Mouse (Mus musculus): Measurements from ENCODE around the gene Kcnv2. TPM values are rescaled to one million over a fixed set of nuclear protein-coding genes. Genes with fewer than 3 reads are reported as not detected.

Gene Kcnv2
- polyA plus RNA-seq (2012; rRNA removed; ENCODE audit: low replicate concordance) = 0.01 and 0.02 TPM in 2 replicates

DNA sequence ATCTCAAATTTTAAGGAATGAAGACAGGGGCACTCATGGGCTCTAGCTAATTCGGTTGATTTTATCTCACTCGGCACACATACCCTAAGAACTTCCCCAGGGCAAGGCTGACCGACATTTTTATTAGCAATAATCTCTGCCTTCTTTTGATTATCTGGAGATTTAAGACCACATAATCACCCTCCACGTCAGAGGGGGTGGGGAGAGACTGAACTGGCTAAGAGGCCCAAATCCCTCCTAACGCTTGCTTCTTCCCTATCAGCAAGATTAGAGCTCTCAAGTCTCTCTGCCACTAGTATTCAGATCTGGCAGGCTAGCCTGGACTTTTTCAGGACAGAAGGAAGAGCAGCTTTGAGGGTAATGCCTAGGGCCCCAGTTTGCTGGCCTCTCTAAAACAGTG lies at the start of gene Kcnv2:
TSS of gene Kcnv2 (plus strand) at position 308 of the 400 bp plus-strand sequence.

Other genes with a start within 250 kb of the Kcnv2 start
- gene Vldlr, start 106.1 kb upstream of the Kcnv2 start, polyA plus RNA-seq (2012; rRNA removed; ENCODE audit: low replicate concordance) = 1.1 and 6.2 TPM in 2 replicates
- 6.9 and 7.3 TPM in 2 replicates for gene Pum3, start 107.2 kb downstream of the Kcnv2 start, polyA plus RNA-seq (2012; rRNA removed; ENCODE audit: low replicate concordance)

Measured in duodenum, adult 2 months (tissue).